Mouse (Mus musculus): ENCODE measurements around the gene Abi3. TPM values are rescaled to one million over a fixed set of nuclear protein-coding genes. Genes with fewer than 3 reads are reported as not detected.

The Abi3 gene
- total RNA-seq, 2 experiments from 2014 or later, result 13.9 to 15.4 TPM

DNA sequence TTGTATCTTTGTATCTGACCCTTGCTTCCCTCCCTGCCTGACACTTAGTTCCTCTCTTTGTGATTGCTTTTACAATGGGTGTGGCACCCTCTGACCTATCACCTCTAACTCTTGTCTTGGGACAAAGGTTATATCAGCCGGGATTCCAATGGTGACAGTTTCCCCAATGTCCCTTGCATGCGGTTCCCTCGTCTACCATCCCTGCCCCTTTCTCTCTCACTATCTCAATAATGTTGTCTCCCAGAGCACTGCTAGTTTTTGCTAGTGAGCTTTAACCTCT, 15.2 kb downstream of the Abi3 start:
- DNase-seq (ENCODE audit: low spot score in 2 of 2), result no peak

DNA sequence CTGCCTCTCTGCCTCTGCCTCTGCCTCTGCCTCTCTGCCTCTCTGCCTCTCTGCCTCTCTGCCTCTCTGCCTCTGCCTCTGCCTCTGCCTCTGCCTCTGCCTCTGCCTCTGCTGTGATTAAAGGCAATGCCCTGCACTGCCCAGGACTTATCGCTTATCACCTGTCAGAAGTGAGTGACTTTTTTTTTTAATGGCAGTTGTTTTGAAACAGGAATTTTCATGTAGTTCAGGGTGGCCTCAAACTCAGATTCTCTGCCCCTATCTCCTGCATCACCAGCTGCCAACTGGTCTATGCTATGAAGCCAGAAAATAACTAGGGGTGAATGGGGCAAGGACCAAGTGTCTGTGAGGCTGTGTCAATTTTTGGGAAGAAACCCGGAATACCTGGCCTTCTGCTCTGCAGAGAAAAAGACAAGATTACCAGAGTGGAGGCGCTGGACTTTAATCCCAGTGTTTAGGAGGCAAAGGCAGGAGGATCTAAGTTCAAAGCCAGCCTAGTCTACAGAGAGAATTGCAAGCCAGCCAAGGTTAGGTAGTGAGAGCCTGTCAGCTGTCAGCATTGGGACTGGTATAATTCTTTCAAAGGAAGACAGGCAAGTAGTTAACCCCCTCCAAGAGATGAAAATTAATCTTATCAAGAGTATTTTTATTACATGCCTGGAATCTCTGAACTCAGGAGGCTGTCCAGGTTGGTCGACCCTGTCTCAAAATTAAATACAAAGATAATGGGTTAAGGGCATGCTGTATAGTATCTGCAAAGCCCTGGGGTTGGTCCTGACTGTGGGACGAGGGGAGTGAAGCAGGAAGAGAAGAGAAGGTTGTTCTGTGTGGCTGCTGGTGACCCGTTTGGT, 15.7 kb downstream of the Abi3 start:
- no peak for DNase-seq (ENCODE audit: low spot score in 2 of 2)

DNA sequence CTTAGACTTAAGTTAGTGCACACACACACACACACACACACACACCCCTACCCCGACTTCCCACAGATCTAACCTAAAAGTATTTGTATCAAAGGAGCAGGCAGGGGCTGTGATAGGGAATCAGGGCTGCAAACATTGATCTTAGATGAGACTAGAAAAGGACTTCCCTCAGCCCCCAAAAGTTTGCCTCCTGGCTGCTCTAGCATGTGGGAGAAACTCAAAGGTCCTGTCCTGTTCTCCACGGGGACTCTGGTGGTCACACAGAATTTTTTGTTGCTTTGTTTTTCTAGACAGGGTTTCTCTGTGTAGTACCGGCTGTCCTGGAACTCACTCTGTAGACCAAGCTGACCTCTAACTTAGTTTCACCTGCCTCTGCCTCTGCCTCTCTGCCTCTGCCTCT, 16.7 kb downstream of the Abi3 start:
- DNase-seq (ENCODE audit: low spot score in 2 of 2), result no peak

DNA sequence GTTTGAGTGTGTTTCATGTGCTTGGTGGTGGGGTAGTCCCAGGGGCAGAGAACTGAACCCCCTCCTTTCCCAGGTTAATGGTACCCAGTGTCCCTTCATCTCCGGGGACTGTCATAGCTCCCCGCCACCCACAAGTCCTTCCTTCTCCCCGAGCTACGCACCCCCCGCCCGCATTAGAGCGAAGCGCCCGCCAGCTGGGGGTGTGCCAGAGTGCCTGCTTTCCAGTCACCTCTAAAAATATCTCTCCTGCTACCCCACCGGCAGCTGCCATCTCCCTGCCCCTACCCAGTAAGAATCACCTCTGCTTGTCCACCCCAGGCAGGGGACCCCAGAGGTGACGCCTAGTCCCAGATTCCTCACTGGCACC, 17.4 kb downstream of the Abi3 start:
- DNase-seq (ENCODE audit: low spot score in 2 of 2), result peak; percentile 49 to 67

DNA sequence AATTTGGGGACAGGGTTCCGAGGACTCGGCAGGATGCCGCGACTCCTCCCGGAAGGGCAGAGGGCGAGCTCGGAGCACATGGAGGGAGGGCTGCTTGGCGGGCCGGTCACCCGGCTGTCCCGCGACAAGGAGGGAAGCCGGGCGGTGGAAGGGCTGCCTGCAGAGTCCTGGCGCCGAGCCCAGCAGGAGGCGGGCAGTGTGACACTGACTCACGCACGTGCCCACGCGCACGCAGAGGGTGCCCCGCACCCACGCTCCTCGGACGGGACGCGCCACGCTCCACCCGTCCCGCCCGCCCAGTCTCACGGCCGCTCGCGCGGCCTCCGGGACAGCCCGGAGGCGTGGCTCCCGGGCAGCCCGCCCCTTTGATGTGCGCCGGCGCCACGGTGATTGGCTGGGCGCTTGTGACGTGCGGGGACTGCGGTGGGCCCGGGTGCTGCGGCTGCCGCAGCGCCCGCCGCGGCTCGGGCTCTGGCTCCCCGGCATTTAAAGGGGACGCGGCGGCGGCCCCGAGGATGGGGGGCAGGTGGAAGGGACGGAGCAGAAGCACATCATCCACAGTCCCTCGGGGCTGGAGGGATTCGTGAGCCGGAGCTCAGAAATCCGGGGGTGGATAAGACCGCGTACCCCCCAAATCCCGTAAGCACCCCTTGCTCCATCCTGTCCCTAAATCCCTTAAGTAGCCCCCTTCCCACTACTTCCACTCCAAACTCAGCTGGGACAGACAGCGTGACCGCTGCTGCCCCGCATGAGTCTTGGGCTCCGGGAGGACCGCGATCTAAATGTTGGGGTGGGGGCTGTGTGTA, 18.0 kb downstream of the Abi3 start, which contains the start of gene Phospho1:
Gene Phospho1 (plus strand): TSS at position 429 of the 806 bp plus-strand sequence.
- peak; percentile 93 to 94 for DNase-seq (ENCODE audit: low spot score in 2 of 2)

DNA sequence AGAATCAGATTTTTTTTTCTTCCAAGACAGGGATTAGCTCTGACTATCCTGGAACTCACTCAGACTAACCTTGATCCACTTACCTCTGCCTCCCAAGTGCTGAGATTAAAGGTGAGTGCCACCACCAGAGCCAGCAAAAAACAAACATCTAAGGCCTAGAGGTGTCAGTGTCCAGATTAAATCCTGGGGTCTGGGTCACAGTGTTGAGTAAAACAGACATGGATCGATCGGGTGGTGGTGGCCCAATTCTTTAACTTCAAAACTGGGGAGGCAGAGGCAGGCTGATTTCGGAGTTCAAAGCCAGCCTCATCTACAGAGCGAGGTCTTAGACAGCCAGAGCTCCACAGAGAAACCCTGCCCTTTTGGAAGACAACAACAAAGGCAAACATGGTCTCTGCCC, 19.8 kb downstream of the Abi3 start:
- no peak for DNase-seq (ENCODE audit: low spot score in 2 of 2)

DNA sequence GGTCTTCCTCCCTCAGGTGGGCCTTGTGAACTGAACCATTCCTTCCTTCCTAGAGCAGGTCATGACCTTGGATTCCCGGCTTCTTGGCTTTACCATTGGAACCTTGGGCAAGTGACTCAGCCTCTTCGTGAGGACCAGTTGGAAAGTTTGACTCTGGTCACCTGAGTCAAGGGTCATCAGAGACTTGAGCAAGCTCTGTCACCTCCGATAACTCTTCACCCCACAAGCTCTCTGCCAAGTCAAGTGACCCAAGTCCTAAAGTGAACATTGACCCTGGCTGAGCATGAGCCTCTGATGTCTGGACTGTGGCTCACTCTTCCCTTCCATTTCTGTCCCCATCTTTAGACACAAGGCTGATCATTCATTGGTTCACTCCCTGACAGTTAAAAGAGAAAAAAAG, 20.8 kb downstream of the Abi3 start:
- no peak for DNase-seq (ENCODE audit: low spot score in 2 of 2)

DNA sequence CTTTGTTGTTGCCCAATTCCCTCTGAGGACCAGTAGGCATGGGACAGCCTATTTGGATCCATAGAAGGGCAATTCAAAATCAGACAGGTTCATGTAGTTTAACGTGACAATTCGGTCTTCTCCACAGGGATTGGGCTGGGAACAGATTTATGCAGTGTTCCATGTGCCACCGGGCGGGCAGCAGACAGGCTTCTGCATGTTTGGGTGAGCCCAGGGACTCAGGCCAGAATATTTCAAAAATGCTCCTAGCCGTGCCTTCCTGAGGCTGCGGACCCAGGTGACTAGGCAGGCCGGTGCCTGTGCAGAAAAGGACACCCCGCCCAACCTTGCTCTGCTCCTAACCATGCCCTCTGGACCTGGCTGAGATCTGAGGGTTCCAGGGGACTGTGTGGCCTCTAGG, 23.1 kb downstream of the Abi3 start:
- DNase-seq (ENCODE audit: low spot score in 2 of 2), result no peak

DNA sequence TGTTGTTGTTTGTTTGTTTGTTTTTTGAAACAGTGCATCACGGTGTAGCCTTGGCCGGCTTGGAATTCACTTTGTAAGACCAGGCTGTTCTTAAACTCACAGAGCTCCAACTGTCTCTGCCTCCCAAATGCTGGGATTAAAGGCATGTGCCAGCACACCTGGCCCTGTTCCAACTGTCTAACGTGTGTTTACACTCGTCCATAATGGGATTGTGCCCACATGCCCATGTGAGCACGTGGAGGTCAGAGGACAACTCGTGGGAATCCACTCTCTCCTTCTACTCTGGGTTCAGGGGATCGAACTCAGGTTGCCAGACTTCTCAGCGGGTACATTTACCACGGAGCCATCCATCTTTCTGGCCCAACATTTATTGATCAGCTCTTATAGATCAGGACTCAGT, 26.9 kb downstream of the Abi3 start:
- DNase-seq (ENCODE audit: low spot score in 2 of 2), result no peak

DNA sequence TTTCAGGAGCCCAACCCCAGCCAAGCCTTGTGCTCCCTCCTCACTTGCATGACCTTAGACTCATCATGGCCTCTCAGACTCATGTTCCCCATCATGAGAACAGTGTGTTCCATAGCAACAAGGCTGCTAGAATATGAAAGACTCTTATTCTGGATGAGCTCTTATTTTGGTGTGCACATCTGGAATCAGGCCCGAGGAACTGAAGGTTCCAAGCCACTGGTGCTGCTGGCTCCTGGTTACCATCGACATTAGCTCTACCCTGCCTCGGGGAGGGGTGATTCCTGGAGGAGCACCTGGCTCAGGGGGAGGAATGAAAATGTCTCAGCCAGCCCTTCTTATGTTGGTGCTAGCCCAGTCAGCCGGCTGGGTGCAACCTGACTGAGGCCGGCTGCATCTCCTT, 27.4 kb downstream of the Abi3 start:
- DNase-seq (ENCODE audit: low spot score in 2 of 2), result no peak

DNA sequence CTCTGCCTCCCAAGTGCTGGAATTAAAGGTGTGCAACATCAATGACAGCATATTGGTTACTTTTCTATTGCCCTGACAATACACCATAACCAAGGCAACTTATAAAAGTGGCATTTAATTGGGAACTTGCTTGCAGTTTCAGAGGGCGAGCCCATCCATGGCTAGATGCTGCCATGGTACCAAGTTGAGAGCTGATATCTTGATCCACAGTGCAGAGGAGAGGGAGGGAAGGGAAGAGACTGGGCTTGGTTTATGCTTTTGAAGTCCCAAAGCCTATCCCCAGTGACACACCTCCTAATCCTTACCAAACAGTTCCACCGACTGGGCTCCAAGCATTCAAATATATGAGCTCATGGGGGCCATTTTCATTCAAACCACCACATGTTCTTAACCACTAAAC, 28.2 kb downstream of the Abi3 start:
- DNase-seq (ENCODE audit: low spot score in 2 of 2), result no peak

DNA sequence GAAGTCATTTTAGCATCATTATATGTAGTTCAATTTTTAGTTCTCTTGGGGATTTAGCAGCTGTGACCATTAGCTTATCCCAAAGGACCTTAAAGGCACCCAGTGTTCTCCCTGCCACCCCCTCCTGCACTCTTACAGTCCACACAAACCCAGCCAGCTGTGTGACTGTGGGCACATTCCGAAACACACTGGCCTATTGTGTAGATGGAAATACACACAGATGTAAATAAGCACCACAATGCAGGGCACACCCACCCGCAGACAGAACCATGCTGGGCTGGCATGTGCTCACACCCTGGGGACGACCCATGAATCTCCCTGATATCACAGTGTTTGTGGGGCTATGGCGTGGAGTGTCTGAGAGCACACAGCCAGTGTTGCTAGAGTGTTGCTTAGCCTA, 30.1 kb downstream of the Abi3 start:
- no peak for DNase-seq (ENCODE audit: low spot score in 2 of 2)

DNA sequence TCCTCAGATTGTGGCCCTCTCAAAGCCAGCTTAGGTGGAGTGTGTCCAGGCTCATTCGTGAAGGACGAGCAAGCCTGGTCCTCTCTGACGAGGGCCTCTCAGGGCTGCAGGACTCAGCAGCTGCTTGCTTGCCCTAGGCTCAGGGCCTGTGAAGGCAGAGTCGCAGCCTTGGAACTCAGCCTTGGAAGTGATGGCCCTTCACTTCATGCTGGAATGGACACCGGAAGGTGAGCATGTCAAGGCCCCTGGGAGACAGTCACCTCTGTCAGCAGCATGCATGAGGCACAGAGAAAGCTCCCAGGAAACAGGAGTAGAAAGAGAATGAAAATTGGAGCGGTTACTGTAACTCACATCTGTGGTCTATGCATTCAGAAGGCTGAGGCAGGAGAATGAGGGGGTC, 30.5 kb downstream of the Abi3 start:
- DNase-seq (ENCODE audit: low spot score in 2 of 2), result peak in 1 of 2 experiments; percentile 18

DNA sequence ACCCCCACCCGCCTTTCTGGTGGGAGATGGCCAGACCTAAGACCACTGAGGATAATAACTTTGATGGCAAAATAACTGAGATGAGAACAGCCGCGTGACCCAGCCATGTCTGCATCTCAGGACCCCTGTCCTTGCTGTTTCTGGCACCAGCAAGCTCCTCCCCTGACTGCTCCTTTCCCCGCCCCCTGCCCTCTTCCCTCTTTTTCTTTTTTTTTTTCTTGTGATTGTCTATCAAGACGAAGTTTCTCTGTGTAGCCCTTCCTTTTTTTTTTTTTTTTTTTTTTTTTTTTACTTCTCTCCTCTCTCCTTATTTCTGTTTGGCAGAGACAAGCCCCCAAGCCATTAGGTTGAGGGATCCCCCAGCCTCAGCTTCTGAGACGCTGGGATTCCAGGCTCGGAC, 31.4 kb downstream of the Abi3 start:
- DNase-seq (ENCODE audit: low spot score in 2 of 2), result no peak

DNA sequence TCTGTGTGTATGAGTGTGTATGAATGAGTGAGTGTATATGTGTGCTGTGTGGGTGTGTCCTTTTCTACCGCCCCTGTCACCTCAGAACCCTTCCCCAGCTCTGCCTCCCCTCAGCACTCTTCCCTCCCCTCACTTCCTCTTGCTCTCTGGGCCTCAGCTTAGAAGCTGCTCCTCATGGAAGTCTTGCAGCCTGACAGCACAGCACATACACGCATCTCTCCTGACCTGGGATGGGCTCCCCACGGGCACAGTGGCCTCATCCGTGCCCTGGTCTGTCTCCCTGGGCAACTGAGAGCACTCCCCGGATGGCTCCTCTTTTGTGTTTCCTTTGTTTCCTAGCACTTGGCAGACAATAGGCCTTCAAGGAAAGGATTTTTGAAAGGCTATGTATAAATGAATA, 32.7 kb downstream of the Abi3 start:
- no peak for DNase-seq (ENCODE audit: low spot score in 2 of 2)

DNA sequence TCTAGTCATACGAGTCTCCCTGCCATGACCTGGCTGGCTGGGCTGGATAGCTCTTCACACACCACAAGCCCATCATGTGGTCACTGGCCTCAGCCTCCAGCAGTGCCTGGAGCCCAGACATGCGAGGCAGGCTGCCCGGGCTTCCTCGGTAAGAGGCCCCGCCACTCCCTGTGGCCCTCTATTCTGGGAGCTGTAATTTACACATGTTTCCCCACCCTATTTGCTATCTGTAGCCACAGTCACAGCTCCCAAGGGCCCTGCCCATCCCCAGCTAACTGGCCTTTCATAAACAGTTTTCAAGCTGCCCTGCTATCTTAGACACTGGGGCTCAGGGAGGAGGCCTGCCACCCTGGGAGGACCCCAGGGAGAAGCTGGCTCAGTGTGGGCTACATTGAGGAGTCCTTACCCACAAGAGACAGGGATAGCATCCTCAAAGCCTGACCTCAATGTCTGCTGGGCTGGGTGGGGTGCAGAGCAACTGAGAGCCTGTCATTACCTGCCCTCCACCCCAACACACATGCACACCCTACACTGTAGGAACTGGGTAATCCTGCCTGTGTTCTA, 33.7 kb downstream of the Abi3 start:
- peak in 1 of 2 experiments; percentile 18 for DNase-seq (ENCODE audit: low spot score in 2 of 2)

DNA sequence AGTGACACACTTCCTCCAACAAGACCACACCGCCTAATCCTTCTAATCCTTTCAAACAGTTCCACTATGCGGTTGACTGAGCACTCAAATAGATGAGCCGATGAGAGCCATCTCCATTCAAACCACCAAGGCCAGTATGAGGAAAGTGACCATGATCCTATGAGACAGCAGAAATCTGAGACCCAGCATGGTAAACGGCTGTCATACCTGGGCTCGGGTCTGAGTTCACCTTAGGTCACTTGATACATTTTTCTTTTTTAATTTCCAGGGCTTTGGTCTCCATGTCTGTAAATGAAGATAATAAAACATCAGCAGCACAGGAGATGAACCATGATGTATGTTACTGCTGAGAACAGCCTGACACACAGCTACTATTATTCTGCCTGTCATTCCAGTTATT, 34.4 kb downstream of the Abi3 start:
- DNase-seq (ENCODE audit: low spot score in 2 of 2), result no peak

DNA sequence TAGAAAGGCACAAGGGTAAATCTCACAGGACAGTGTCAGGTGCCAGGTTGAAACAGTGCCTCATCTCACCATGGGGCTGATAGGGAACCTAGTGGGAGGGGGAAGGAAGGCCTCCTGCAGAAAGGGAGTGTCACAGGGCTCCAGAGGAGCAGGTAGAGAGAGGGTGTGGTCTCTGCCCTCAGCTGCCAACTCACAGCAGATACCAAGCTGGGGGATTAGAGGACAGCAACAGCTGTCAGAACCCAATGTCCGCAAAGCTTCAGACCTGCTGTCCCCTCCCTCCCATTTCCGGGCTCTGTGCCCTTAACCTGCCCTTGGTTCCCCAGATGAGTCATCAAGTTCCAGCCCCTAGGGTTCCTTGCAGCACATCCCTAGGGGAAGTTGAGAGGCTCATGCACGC, 36.7 kb downstream of the Abi3 start:
- peak in 1 of 2 experiments; percentile 53 for DNase-seq (ENCODE audit: low spot score in 2 of 2)

DNA sequence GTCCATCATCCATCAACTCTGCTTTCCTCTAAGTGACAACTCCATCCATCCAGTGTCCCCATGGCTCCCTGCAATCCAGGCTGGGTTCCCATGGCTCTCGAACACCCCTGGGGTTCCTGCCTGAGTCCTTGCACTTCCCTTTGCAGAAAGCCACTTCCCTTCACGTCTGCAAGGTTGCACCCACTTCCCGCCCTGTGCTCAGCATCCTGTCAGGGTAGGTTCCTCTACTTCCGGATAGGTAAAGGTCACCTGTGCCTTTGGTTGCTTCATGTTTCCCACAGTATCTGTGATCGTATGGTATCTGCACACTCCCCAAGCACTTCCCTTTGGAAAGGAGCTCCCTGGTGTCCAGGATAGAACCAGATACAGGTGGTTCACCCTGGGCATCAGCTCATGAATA, 37.3 kb downstream of the Abi3 start:
- DNase-seq (ENCODE audit: low spot score in 2 of 2), result no peak

DNA sequence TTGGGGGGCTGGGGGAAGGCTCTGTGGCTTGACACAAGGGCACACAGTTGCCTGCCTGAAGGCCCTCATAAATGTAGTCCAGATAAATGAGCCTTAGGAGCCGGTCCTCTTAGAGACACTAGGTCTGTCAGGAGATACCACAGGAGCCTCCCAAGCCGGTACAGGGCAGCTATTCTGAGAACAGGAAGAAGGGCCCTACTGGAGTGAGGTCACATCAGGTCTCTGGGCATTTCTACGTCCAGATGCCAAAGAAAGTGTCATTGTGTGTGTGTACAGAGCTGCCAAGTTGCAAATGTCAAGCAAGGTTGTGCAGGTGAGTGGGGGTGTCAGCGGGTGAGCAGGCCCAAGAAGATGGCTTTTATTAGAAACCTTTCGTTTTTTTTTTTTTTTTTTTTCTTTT, 46.7 kb downstream of the Abi3 start:
- no peak for DNase-seq (ENCODE audit: low spot score in 2 of 2)

DNA sequence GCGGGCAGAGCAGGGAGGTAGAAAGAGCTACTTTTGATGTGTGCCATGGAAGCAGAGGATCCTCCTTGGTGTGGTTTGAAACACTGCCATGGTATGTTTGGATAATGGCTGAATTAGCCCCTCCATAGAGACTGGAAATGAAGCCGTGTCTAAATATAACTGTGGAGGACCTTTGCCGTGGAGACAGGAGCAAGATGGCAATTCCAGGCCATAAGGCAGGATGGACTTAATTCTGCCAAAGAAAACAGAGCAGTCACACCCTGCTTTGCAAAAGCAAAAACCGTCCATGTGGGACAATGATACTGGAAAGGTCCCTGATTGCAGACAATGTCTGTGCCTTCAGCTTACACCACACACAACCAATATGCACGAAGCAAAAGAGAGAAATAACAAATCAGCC, 48.1 kb downstream of the Abi3 start:
- DNase-seq (ENCODE audit: low spot score in 2 of 2), result no peak

DNA sequence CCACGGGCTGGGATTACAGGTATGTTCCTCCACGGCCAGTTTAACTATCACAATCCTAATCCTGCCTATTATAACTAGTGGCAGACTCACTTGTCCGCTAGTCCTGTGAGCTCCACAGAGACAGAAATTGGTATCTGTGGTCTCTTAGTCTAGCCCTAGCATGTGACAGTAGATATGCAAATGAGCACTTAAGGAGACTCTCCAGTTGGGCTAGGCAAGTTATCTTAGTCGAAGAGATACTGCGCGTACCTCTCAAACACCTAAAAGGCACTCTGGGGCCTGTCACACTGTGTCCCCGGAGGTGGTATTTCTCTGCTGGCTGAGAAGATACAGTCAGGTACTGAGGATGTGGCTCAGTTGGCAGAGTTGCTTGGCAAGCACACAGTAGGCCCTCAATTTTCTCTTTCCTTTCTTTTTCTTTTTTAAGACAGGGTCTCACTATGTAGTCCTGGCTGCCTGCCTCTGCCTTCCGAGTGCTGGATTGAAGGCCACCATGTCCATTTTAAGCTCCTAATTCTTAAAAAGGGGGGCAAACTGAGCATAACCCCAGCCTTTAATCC, 49.2 kb downstream of the Abi3 start:
- no peak for DNase-seq (ENCODE audit: low spot score in 2 of 2)
